Mouse (Mus musculus) telencephalon, adult 2 months (tissue): Measurements from ENCODE around the gene Pgm5.
"Not testable (repeated sequence)": the region's sequence is repeated elsewhere in the genome, so short reads cannot be mapped to it uniquely, and the experiment has no call there.

Source experiments
- DNase-seq: peaks from one replicate; pipeline ENCODE4 v3.0.0-alpha.2; 2011; ENCODE audit warnings: low read depth, low spot score

The Pgm5 gene

GRCm38 (mm10) chr19:24861612-24862451, at the start of gene Pgm5:
Pgm5 (minus strand) TSS chr19:24861855.
- no peak for DNase-seq

GRCm38 (mm10) chr19:24908385-24909155, 46.9 kb upstream of the Pgm5 start:
- no peak for DNase-seq

GRCm38 (mm10) chr19:24907655-24908054, 46.0 kb upstream of the Pgm5 start:
- no peak for DNase-seq

GRCm38 (mm10) chr19:24902821-24903220, 41.2 kb upstream of the Pgm5 start:
- no peak for DNase-seq

- no peak for DNase-seq
Observed at GRCm38 (mm10) chr19:24902256-24902655, 40.6 kb upstream of the Pgm5 start.

- DNase-seq = no peak
Observed at GRCm38 (mm10) chr19:24901666-24902065, 40.0 kb upstream of the Pgm5 start.

- DNase-seq = no peak
Observed at GRCm38 (mm10) chr19:24900581-24901220, 39.0 kb upstream of the Pgm5 start, which contains the start of gene Foxd4. Foxd4 (minus strand) TSS chr19:24901197.

- no peak for DNase-seq
Observed at GRCm38 (mm10) chr19:24899578-24900544, 38.2 kb upstream of the Pgm5 start.

GRCm38 (mm10) chr19:24898737-24899577, 37.3 kb upstream of the Pgm5 start:
- DNase-seq = no peak

GRCm38 (mm10) chr19:24897896-24898736, 36.5 kb upstream of the Pgm5 start:
- no peak for DNase-seq

GRCm38 (mm10) chr19:24897006-24897895, 35.6 kb upstream of the Pgm5 start:
- no peak for DNase-seq

- no peak for DNase-seq
Observed at GRCm38 (mm10) chr19:24896536-24896935, 34.9 kb upstream of the Pgm5 start.

- no peak for DNase-seq
Observed at GRCm38 (mm10) chr19:24886888-24887287, 25.2 kb upstream of the Pgm5 start.

- peak; percentile 26 for DNase-seq
Observed at GRCm38 (mm10) chr19:24885504-24885903, 23.8 kb upstream of the Pgm5 start.

GRCm38 (mm10) chr19:24881237-24881636, 19.6 kb upstream of the Pgm5 start:
- no peak for DNase-seq

- DNase-seq = not testable (repeated sequence)
Observed at GRCm38 (mm10) chr19:24875129-24875870, 13.6 kb upstream of the Pgm5 start, which contains the start of gene Gm10053. Gm10053 (plus strand) TSS chr19:24875686.

GRCm38 (mm10) chr19:24873873-24874272, 12.2 kb upstream of the Pgm5 start:
- DNase-seq = no peak
